Mouse (Mus musculus): ENCODE results near the gene Tmem135. TPM values are rescaled to one million over a fixed set of nuclear protein-coding genes. Genes with fewer than 3 reads are reported as not detected.

The Tmem135 gene
- total and polyA plus RNA-seq, 3 experiments, result 18.0 to 31.0 (median 30.0) TPM

DNA sequence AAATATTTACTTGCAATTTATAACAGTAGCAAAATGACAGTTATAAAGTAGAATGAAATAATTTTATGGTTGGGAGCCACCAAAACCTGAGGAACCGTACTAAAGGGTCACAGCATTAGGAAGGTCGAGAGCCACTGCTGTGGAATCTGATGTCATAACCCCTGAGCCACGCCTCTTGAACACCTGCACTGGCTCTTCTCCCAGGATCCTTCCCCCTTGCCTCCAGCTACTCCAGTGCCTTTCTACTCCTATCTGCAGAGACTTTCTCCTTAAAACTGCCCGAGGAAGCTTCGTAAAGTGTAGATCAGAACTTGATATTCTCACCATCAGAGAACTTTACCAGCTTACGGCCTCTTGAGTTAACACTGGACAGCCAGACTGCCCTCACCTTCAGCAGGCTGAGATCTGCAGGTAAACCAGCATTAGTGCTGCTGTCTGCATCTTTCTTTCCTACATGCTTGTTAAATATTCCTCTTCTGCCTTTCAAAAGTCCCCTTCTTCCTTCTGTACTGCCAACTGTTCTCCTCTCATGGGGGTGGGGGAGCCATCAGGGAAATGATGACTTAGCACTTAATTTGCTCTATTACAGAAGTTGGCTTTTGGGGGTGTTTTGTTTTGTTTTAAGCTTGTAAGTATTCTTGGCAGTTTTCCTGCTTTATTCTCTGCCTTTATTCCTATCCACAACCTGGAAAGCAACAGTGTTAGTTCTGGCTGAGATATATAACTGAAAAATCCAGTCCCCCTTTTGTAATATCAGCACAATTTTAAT is 242.2 kb downstream of the Tmem135 start:
- H3K4me2 ChIP-seq (ENCODE audit: insufficient read depth, low read depth, poor library complexity, severe bottlenecking), result no peak overlapping the region
- H3K4me3 ChIP-seq (replicated peaks in 1 of 3; ENCODE audit: low read depth in 2 of 3, low read length in 2 of 3, poor library complexity in 1 of 3), result no peak overlapping the region
- no peaks in the 10 kb centered on the region for H3K27me3 ChIP-seq (replicated peaks)
- no peaks in the 10 kb centered on the region for H3K79me2 ChIP-seq (replicated peaks; ENCODE audit: control insufficient read depth, extremely low read depth, insufficient read depth, poor library complexity, severe bottlenecking)
- peaks cover 0 to 18% of the 10 kb centered on the region in 2 experiments; a peak in 2 of 4 replicates for H3K4me1 ChIP-seq (ENCODE audit: control insufficient read depth in 1 of 2, insufficient read depth in 2 of 2)
- no peaks in the 10 kb centered on the region for H3K9me3 ChIP-seq (replicated peaks; ENCODE audit: low read length)
- DNase-seq (ENCODE audit: extremely low read depth), result no peak
- dilution Hi-C loops (cut with MboI; ENCODE audit: extremely low pct_ligation_motif_present, extremely low pct_unique_long_range_greater_than_20kb, low sequenced_read_pairs) (no loop called here), in situ Hi-C loops (cut with MboI; ENCODE audit: low pct_ligation_motif_present, low pct_unique_long_range_greater_than_20kb, low sequenced_read_pairs) (loop anchor here (10.0 kb wide), 2 partner anchors 193 to 253 kb away; no protein-coding TSS in a partner anchor)
- H3K9ac ChIP-seq (ENCODE audit: insufficient read depth, low read depth), result no peak overlapping the region
- H3K36me3 ChIP-seq (replicated peaks in 1 of 2; ENCODE audit: control insufficient read depth in 1 of 2, insufficient read depth in 1 of 2, low read length in 1 of 2), result peaks cover 0 to 27% of the 10 kb centered on the region in 2 experiments
- H3K27ac ChIP-seq (ENCODE audit: insufficient read depth, low read depth), result no peak overlapping the region
- TF ChIP-seq MAFK (IDR thresholded peaks at IDR 0.05; ENCODE audit: insufficient replicate concordance, low read length) (peak; percentile 58; the same call in 1 of the 2 replicates), RAD21 (IDR thresholded peaks at IDR 0.05; ENCODE audit: low read depth, low read length) (no peak)

- Histone ChIP-seq H3K27me3 (replicated peaks) (no peaks in the 10 kb centered on the region), H3K27ac (ENCODE audit: insufficient read depth, low read depth) (no peak overlapping the region), H3K9ac (ENCODE audit: insufficient read depth, low read depth) (no peak overlapping the region), H3K4me3 (replicated peaks in 1 of 3; ENCODE audit: low read depth in 2 of 3, low read length in 2 of 3, poor library complexity in 1 of 3) (no peak overlapping the region), H3K36me3 (replicated peaks in 1 of 2; ENCODE audit: control insufficient read depth in 1 of 2, insufficient read depth in 1 of 2, low read length in 1 of 2) (peaks cover 9 to 55% of the 10 kb centered on the region in 2 experiments), H3K9me3 (replicated peaks; ENCODE audit: low read length) (no peaks in the 10 kb centered on the region), H3K4me2 (ENCODE audit: insufficient read depth, low read depth, poor library complexity, severe bottlenecking) (no peak overlapping the region), H3K79me2 (replicated peaks; ENCODE audit: control insufficient read depth, extremely low read depth, insufficient read depth, poor library complexity, severe bottlenecking) (no peaks in the 10 kb centered on the region), H3K4me1 (ENCODE audit: control insufficient read depth in 1 of 2, insufficient read depth in 2 of 2) (peaks cover 0 to 14% of the 10 kb centered on the region in 2 experiments; a peak in 2 of 4 replicates)
- dilution Hi-C loops (cut with MboI; ENCODE audit: extremely low pct_ligation_motif_present, extremely low pct_unique_long_range_greater_than_20kb, low sequenced_read_pairs) (no loop called here), in situ Hi-C loops (cut with MboI; ENCODE audit: low pct_ligation_motif_present, low pct_unique_long_range_greater_than_20kb, low sequenced_read_pairs) (no loop called here)
- DNase-seq (ENCODE audit: extremely low read depth), result no peak
- TF ChIP-seq ETS1 (conservative IDR thresholded peaks at IDR 0.05; ENCODE audit: low read depth, low read length) (no peak), ZNF384 (IDR thresholded peaks at IDR 0.05; ENCODE audit: low read depth, low read length) (no peak), HCFC1 (IDR thresholded peaks at IDR 0.05; ENCODE audit: low read depth, low read length) (no peak), MYC (IDR thresholded peaks at IDR 0.05; ENCODE audit: low read depth, low read length) (no peak), SIN3A (IDR thresholded peaks at IDR 0.05; ENCODE audit: low read length) (no peak), RCOR1 (conservative IDR thresholded peaks at IDR 0.05; ENCODE audit: low read depth, low read length) (no peak), TBP (conservative IDR thresholded peaks at IDR 0.05; ENCODE audit: low read depth, low read length) (no peak), TCF12 (IDR thresholded peaks at IDR 0.05; ENCODE audit: low read depth, low read length) (no peak), MAZ (IDR thresholded peaks at IDR 0.05; ENCODE audit: low read depth, low read length) (no peak), MAX (IDR thresholded peaks at IDR 0.05; ENCODE audit: low read length) (no peak), JUN (IDR thresholded peaks at IDR 0.05; ENCODE audit: insufficient read depth, low read depth, low read length) (no peak), POLR2AphosphoS2 (IDR thresholded peaks at IDR 0.05; ENCODE audit: low read depth, low read length) (no peak)
These were observed 246.7 kb downstream of the Tmem135 start for GRCm38 (mm10) chr7:89157356-89157755.

Data from CH12.LX (cell line).